Mouse (Mus musculus): Measurements from ENCODE around the gene Gsta1. TPM values are rescaled to one million over a fixed set of nuclear protein-coding genes. Genes with fewer than 3 reads are reported as not detected.

Gene Gsta1
- total RNA-seq (2023): not detected in 4 replicates

GRCm38 (mm10) chr9:78230461-78230860, at the start of gene Gsta1:
Gsta1 (plus strand) TSS chr9:78230656.

GRCm38 (mm10) chr9:78182474-78182873, 48.0 kb upstream of the Gsta1 start, which contains the start of gene Gsta4:
Gsta4 (plus strand) TSS chr9:78182774.

GRCm38 (mm10) chr9:78256914-78257313, 26.5 kb downstream of the Gsta1 start, which contains the start of gene Gm3776:
Gm3776 (plus strand) TSS chr9:78257129.

GRCm38 (mm10) chr9:78289723-78290122, 59.3 kb downstream of the Gsta1 start, which contains the start of gene Gm10639:
Gm10639 (plus strand) TSS chr9:78289923.

Other genes with a start within 250 kb of the Gsta1 start
- not detected in 4 replicates for gene Gcm1, start 178.7 kb upstream of the Gsta1 start, total RNA-seq (2023)
- 36.0 to 52.2 TPM (median 44.5 TPM) in 4 replicates for gene Fbxo9, start 121.6 kb upstream of the Gsta1 start, total RNA-seq (2023)
- 4.5 to 7.9 TPM (median 4.8 TPM) in 4 replicates for gene Ick, start 121.5 kb upstream of the Gsta1 start, total RNA-seq (2023)
- gene Gsta4, start 47.9 kb upstream of the Gsta1 start, total RNA-seq (2023): not detected in 4 replicates
- not detected in 4 replicates for gene Gm3776, start 26.5 kb downstream of the Gsta1 start, total RNA-seq (2023)
- gene Gm10639, start 59.3 kb downstream of the Gsta1 start, total RNA-seq (2023): not detected in 4 replicates
- gene Omt2a, start 84.1 kb downstream of the Gsta1 start, total RNA-seq (2023): not detected in 4 replicates
- gene Omt2b, start 96.9 kb downstream of the Gsta1 start, total RNA-seq (2023): not detected in 4 replicates
- not detected in 4 replicates for gene Gsta2, start 125.1 kb downstream of the Gsta1 start, total RNA-seq (2023)
- not detected in 4 replicates for gene Dppa5a, start 137.5 kb downstream of the Gsta1 start, total RNA-seq (2023)
- not detected in 4 replicates for gene Ooep, start 148.1 kb downstream of the Gsta1 start, total RNA-seq (2023)
- gene Ddx43, start 165.1 kb downstream of the Gsta1 start, total RNA-seq (2023): not detected in 4 replicates
- 1.3 to 1.5 TPM (median 1.4 TPM) in 4 replicates for gene Cgas, start 212.6 kb downstream of the Gsta1 start, total RNA-seq (2023)
- 21.1 to 26.9 TPM (median 23.4 TPM) in 4 replicates for gene Mto1, start 217.6 kb downstream of the Gsta1 start, total RNA-seq (2023)
- gene Gm17324, start 218.1 kb downstream of the Gsta1 start, total RNA-seq (2023): 0.66 TPM in 1 of 4 replicates, not detected in the others

Measured in B cell, adult 62 days (primary cell).